Mouse (Mus musculus) spleen, postnatal 14 days (tissue): ENCODE data around the gene Sptlc2.
"Not testable (repeated sequence)": the region's sequence is repeated elsewhere in the genome, so short reads cannot be mapped to it uniquely, and the experiment has no call there.

Experiments used
- DNase-seq, 2 experiments: peaks; one replicate each; pipeline ENCODE4 v3.0.0; 2021 to 2022; ENCODE audit warnings: low spot score in 2 of 2

Gene Sptlc2

DNA sequence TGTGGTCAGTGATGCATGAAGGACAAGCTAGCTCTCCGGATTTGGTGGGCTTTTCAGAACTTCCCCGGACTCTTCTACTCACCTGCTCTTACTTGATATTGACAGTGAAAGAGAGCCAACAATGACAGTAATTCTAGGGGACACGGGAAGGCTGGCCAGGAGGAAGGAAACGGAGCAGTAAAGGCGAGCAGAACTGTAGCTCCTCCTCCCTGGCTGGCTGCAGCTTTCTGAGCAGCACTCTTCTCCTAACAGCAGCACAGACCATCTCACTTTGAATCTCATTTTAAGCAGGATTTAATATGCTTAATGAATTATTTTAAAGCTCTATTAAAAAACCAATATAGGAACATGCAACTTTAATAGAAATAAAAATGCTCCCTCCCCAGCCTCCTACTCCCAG, 56.2 kb downstream of the Sptlc2 start:
- DNase-seq = no peak

GRCm38 (mm10) chr12:87331053-87331456, 57.1 kb downstream of the Sptlc2 start:
- no peak for DNase-seq

- DNase-seq = no peak
These were observed 57.9 kb downstream of the Sptlc2 start for GRCm38 (mm10) chr12:87330213-87330612.

DNA sequence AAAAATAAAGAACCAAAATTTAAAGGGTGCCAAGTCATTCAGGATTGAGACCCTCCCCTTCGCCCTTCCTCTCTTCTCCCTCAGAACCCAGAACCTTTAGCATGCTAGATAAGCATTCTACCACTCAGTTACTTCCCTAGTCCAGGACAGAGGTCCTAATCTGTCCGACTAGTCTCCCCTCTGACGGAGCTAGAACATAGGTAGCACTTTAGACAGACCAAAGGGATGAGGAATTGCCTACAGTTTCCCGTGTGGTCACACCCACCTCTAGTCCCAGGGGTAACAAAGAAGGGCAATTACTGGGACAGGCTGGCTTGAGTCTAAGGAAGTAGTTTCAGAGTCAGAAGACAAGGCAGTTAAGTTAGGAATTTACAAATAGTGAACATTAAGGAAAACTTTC, 60.1 kb downstream of the Sptlc2 start:
- no peak for DNase-seq

DNA sequence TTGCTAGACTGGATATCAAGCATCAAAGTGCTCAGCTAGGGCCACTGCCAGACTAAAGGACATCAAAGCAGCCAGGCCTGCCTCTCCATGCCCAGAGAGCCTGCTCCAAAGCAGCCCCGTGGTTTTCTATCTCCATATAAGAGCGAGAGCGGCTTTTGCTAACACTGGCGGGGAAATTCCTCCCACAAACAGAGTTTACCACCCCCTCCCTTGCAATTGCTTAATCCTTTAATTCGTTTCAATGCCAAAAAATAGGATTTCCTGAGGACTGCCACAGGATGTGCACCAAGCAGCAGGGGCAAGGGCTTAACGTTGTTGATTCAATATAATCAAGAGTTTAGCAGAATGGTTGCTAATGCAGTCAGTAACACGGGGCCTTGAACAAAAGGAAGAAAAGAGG, 60.5 kb downstream of the Sptlc2 start:
- DNase-seq = no peak

DNA sequence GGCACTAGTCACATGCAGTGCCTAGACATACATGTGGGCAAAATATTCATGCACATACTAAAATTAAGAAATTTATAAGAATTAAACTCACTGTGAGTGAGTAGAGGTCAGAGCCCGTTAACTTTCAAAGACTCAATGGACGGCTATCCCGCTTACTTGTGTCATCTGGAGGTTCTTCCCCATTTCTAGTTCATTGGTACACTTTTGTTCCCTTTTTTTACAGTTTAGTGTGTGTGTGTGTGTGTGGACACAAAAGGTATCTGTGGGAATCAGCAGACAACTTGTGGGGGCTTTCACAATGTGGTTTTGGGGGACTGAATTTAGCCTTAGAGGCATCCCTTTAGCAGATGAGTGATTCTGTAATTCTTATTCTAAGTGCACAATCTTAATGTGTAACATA, 62.7 kb downstream of the Sptlc2 start:
- no peak for DNase-seq

- no peak for DNase-seq
These were observed 68.9 kb downstream of the Sptlc2 start for GRCm38 (mm10) chr12:87319229-87319628.

- no peak for DNase-seq
These were observed 70.2 kb downstream of the Sptlc2 start for GRCm38 (mm10) chr12:87317951-87318350.

- no peak for DNase-seq
These were observed 75.1 kb downstream of the Sptlc2 start for GRCm38 (mm10) chr12:87313098-87313497.

GRCm38 (mm10) chr12:87306584-87306844, 81.6 kb downstream of the Sptlc2 start:
- not testable (repeated sequence) for DNase-seq

- no peak for DNase-seq
These were observed 82.2 kb downstream of the Sptlc2 start for GRCm38 (mm10) chr12:87305767-87306583.

DNA sequence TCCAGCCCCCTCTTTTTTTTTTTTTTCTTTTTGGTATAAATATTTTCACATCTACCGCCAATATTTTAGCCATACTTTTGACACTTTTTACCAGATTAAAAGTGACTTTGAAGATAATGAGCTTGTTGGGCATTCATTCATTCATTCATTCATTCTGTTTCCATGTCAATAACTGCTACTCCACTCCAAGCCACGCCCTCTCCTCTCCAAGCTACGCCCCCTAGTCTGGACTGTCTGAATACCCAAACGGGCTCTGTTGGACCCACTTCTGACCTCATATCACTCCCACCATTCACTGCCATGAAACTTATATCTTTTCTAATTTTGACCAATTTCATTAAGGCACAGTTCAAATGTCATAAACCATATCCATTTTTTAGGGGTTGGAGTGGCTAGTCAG, 87.0 kb downstream of the Sptlc2 start:
- DNase-seq = no peak

DNA sequence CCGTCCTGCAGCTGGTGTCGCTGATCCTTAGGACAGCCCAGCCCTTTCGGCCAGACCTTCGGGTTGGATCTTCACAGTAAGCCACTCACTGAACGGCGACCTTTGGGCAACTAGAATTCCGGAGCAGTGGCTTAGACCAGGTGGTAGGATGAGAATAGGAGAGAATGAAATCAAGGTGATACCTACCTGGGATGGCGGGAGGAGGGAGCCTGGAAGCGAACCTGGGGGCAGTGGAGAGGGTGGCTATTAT, 87.8 kb downstream of the Sptlc2 start:
- no peak for DNase-seq

GRCm38 (mm10) chr12:87299657-87300440, 88.3 kb downstream of the Sptlc2 start, which contains the start of gene Ism2:
Ism2 (minus strand) TSS chr12:87299705.
- no peak for DNase-seq

DNA sequence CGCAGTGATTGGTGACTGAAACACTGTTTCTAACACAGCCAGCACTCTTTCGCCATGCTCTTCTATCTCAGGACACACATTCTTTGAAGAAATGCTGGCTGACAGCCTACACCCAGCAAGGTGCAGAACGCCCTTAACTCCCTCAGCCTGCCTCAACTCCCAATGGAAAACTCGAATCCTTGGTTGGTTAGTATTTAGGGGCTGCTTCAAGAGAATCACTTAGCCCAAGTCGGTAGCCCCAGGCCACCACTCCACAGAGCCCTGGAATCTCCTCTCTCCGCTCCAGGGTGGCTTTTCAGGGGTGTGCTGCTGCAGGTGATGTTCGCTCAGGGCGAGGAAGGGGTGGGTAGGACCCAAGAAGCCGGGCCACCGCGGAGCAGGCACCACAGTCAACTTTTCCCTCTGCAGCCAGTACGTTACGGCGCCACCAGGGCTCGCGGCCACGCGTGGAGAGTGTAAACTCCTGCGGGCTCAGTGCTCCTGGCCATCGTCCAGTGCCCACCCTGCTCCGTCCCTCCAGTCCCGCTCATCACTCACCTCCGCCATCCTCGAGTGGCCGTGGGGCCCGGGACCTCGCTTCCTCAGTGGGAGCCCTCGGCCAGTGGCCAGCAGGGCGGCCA, 89.0 kb downstream of the Sptlc2 start:
- no peak for DNase-seq

DNA sequence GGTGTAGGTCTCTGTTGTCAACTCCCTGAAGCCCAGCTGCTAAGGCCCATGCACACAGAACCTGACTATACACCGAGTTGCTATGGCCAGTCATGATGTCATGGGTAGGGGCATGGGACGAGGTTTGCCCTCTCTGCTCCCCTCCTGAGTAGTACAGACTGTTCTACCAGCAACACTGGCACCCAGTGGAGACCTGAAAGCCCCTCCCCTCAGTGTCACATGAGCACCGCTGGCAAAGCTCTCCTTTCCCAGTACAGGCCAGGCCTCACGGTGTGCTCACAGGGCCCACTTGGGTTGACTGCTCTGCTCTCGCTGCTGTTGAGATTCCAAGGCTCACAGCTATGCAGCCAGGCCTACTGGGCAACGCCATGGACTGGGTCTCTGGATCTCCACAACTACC, 94.2 kb downstream of the Sptlc2 start:
- DNase-seq = no peak

- DNase-seq = no peak
These were observed 99.1 kb downstream of the Sptlc2 start for GRCm38 (mm10) chr12:87289100-87289499.

- DNase-seq = no peak
These were observed 103.4 kb downstream of the Sptlc2 start for GRCm38 (mm10) chr12:87284726-87285125.

- no peak for DNase-seq
These were observed 103.9 kb downstream of the Sptlc2 start for GRCm38 (mm10) chr12:87284268-87284667.

- no peak for DNase-seq
These were observed 104.4 kb downstream of the Sptlc2 start for GRCm38 (mm10) chr12:87283706-87284105.

GRCm38 (mm10) chr12:87282743-87283142, 105.4 kb downstream of the Sptlc2 start:
- no peak for DNase-seq

- DNase-seq = no peak
These were observed 106.4 kb downstream of the Sptlc2 start for GRCm38 (mm10) chr12:87281766-87282165.

GRCm38 (mm10) chr12:87279879-87280278, 108.3 kb downstream of the Sptlc2 start:
- DNase-seq = no peak
